Mouse (Mus musculus) lung, postnatal 10 days (tissue): ENCODE data around the gene Efemp2.

Source experiments
- DNase-seq: peaks from one replicate; pipeline ENCODE4 v3.0.0; 2021

The Efemp2 gene

GRCm38 (mm10) chr19:5510031-5511026, 36.6 kb downstream of the Efemp2 start, which contains the start of gene Snx32:
TSS of gene Snx32 (minus strand) at chr19:5510538.
- DNase-seq: peak; percentile 98

GRCm38 (mm10) chr19:5511074-5511632, 37.4 kb downstream of the Efemp2 start:
- DNase-seq: no peak

- no peak for DNase-seq
Measured at GRCm38 (mm10) chr19:5512091-5513004, 38.6 kb downstream of the Efemp2 start.

- no peak for DNase-seq
Measured at GRCm38 (mm10) chr19:5513005-5513349, 39.2 kb downstream of the Efemp2 start.

DNA sequence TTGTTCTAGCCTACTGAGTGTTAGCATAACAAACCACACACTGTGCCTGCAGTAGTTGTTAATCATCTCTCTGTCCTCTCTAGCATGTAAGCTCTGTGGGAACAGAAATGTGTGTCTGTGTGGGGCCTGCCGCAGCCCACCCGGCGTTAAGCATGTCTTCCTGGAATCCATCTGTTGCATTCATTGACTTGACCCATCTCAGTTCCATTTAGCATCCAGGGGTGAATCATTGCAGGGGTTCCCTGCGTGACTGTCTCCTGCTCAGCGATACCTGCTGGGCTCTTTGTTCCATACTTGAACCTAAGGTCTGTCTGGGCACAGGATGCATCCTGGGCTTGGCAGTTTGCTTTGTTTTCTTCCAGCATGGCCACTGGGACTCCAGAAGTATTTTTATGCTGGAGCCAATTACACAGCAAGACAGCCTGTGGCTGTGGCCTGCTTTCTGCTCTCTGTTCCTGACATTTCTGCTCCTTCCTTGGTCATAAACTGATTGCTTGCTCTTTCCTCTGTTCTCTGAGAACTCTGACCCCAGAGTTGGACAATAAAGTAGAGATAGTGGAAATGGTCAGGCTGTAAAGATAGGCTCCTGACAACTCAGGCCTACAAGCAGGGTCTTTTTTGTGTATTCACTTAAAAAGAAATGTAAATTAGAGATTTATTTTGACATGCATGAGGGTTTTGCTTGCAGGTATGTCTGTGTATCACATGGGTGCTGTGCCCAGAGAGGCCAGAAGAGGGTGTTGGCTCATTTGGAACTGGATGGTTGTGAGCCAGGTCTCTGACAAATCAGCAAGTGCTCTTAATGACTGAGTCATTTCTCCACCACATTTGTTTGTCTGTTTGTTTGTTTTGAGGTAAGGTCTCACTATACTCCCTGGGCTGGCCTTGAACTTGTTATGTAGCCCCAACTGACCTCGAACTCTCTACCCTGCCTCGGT, 42.4 kb downstream of the Efemp2 start:
- DNase-seq: no peak

DNA sequence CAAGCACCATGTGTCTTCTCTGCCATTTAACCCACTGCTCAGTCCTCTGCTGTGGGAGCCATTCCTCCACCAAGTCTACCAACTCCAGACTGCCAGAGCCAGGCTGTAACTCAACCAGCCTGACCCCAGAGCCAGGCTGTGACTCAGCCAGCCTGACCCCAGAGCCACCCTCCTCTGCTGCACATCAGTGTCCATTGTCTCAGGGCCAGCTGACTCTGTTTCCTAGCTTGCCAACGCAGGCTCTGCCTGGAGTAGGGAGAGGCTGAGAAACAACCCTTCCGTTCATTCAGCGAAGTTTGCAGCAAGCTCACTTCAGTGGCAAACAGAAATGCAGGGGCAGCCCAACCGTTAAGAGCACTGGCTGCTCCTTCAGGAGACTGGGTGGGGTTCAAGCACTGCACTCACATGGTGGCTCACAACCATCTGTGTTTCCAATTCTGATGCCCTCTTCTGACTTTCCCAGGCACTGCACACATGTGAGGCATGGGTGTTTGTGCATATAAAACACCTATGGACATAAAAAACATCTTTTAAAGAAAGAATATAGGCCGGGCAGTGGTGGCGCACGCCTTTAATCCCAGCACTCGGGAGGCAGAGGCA, 43.3 kb downstream of the Efemp2 start:
- no peak for DNase-seq

DNA sequence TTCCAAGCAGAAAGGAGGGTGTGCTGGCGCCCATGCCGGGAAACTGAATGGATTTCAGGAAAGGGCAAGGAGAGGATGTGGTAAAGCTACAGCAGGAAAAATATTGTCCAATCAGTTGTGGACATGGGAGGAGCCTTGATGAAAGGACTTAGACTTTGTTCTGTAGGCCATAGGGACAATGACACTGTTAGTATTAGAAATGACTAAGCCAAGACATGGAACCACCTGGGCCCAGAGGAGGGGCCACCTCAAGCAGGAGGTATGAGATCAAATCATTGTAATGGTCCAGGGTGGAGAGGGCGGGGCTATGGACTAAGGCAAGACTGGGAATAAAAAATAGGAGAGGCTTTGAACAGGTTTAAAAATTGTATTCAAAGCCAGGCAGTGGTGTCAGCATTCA, 45.0 kb downstream of the Efemp2 start:
- no peak for DNase-seq

GRCm38 (mm10) chr19:5525204-5525603, 51.5 kb downstream of the Efemp2 start:
- no peak for DNase-seq

- peak; percentile 98 for DNase-seq
Measured at GRCm38 (mm10) chr19:5529325-5530137, 55.8 kb downstream of the Efemp2 start.

DNA sequence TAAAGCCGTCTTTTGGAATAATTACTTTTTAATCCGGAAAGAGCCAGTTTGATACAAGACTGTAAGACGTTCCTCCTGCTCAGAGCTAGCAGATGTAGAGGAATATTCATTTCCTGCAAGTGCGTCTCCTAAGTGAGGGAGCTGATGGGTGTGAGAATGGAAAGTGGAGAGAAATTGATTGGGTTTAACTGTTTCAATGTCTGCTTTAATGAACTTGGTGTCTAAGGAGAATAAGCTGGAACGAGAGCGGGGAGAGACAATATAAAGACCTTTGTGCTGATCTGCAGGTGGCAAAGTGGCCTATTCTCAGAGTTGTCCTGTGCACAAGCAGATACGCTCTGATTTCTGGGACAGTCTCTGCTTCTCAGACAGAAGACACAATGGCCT, 56.4 kb downstream of the Efemp2 start:
- no peak for DNase-seq
